Mouse (Mus musculus): Measurements from ENCODE around the gene Plrg1. TPM values are rescaled to one million over a fixed set of nuclear protein-coding genes. Genes with fewer than 3 reads are reported as not detected.
A peak's percentile ranks its signal among the peaks of the same experiment; 100 is the strongest.

Gene Plrg1
- polyA plus RNA-seq, 1 experiment = 4.5 TPM

- TF ChIP-seq GATA1 (IDR thresholded peaks at IDR 0.05; ENCODE audit: low read length) = no peak
These were observed 16.5 kb upstream of the Plrg1 start for GRCm38 (mm10) chr3:83038865-83039264.

- no peak for TF ChIP-seq GATA1 (IDR thresholded peaks at IDR 0.05; ENCODE audit: low read length)
These were observed 15.7 kb upstream of the Plrg1 start for GRCm38 (mm10) chr3:83039666-83040065.

GRCm38 (mm10) chr3:83042451-83042850, 12.9 kb upstream of the Plrg1 start:
- TF ChIP-seq GATA1 (IDR thresholded peaks at IDR 0.05; ENCODE audit: low read length) = no peak

GRCm38 (mm10) chr3:83046649-83047048, 8.7 kb upstream of the Plrg1 start:
- TF ChIP-seq GATA1 (IDR thresholded peaks at IDR 0.05; ENCODE audit: low read length) = no peak

- TF ChIP-seq GATA1 (IDR thresholded peaks at IDR 0.05; ENCODE audit: low read length) = no peak
These were observed 5.6 kb upstream of the Plrg1 start, which contains the start of gene Fgb for GRCm38 (mm10) chr3:83049680-83050079. Fgb (minus strand) TSS chr3:83049863.

- no peak for TF ChIP-seq GATA1 (IDR thresholded peaks at IDR 0.05; ENCODE audit: low read length)
These were observed 4.7 kb upstream of the Plrg1 start for GRCm38 (mm10) chr3:83050661-83051060.

- no peak for TF ChIP-seq GATA1 (IDR thresholded peaks at IDR 0.05; ENCODE audit: low read length)
These were observed 3.2 kb upstream of the Plrg1 start for GRCm38 (mm10) chr3:83052102-83052501.

- no peak for TF ChIP-seq GATA1 (IDR thresholded peaks at IDR 0.05; ENCODE audit: low read length)
These were observed 2.2 kb upstream of the Plrg1 start for GRCm38 (mm10) chr3:83053126-83053525.

- no peak for TF ChIP-seq GATA1 (IDR thresholded peaks at IDR 0.05; ENCODE audit: low read length)
These were observed 1.6 kb upstream of the Plrg1 start for GRCm38 (mm10) chr3:83053758-83054157.

- no peak for TF ChIP-seq GATA1 (IDR thresholded peaks at IDR 0.05; ENCODE audit: low read length)
These were observed 563 bp upstream of the Plrg1 start for GRCm38 (mm10) chr3:83054759-83055158.

GRCm38 (mm10) chr3:83057046-83057445, 1.7 kb downstream of the Plrg1 start:
- no peak for TF ChIP-seq GATA1 (IDR thresholded peaks at IDR 0.05; ENCODE audit: low read length)

GRCm38 (mm10) chr3:83067920-83068319, 12.6 kb downstream of the Plrg1 start:
- TF ChIP-seq GATA1 (IDR thresholded peaks at IDR 0.05; ENCODE audit: low read length) = no peak

- no peak for TF ChIP-seq GATA1 (IDR thresholded peaks at IDR 0.05; ENCODE audit: low read length)
These were observed 13.5 kb downstream of the Plrg1 start for GRCm38 (mm10) chr3:83068869-83069268.

GRCm38 (mm10) chr3:83070231-83070630, 14.9 kb downstream of the Plrg1 start:
- TF ChIP-seq GATA1 (IDR thresholded peaks at IDR 0.05; ENCODE audit: low read length) = no peak

GRCm38 (mm10) chr3:83076563-83076962, 21.2 kb downstream of the Plrg1 start:
- TF ChIP-seq GATA1 (IDR thresholded peaks at IDR 0.05; ENCODE audit: low read length) = no peak

- TF ChIP-seq GATA1 (IDR thresholded peaks at IDR 0.05; ENCODE audit: low read length) = peak; percentile 58
These were observed 25.3 kb downstream of the Plrg1 start for GRCm38 (mm10) chr3:83080567-83081055.

- no peak for TF ChIP-seq GATA1 (IDR thresholded peaks at IDR 0.05; ENCODE audit: low read length)
These were observed 42.3 kb downstream of the Plrg1 start for GRCm38 (mm10) chr3:83097586-83097985.

GRCm38 (mm10) chr3:83098546-83099034, 43.3 kb downstream of the Plrg1 start:
- TF ChIP-seq GATA1 (IDR thresholded peaks at IDR 0.05; ENCODE audit: low read length) = no peak

All from G1E-ER4 (cell line).